Mouse (Mus musculus) cerebellum, adult 9-10 months (tissue): Measurements from ENCODE around the gene Xrcc2.
"Not testable (repeated sequence)": the region's sequence is repeated elsewhere in the genome, so short reads cannot be mapped to it uniquely, and the experiment has no call there.

Experiments
- DNase-seq: peaks from one replicate; pipeline ENCODE4 v3.0.0; 2022

Xrcc2 gene

GRCm38 (mm10) chr5:25705567-25706349 is at the start of gene Xrcc2:
Gene Xrcc2, minus strand, starts transcription at chr5:25705825.
- DNase-seq = peak; percentile 97

- DNase-seq = no peak
Measured at GRCm38 (mm10) chr5:25754236-25754766, 48.7 kb upstream of the Xrcc2 start.

GRCm38 (mm10) chr5:25753556-25754235 is 48.1 kb upstream of the Xrcc2 start:
- DNase-seq = no peak

- peak; percentile 56 for DNase-seq
Measured at GRCm38 (mm10) chr5:25752862-25753261, 47.2 kb upstream of the Xrcc2 start.

DNA sequence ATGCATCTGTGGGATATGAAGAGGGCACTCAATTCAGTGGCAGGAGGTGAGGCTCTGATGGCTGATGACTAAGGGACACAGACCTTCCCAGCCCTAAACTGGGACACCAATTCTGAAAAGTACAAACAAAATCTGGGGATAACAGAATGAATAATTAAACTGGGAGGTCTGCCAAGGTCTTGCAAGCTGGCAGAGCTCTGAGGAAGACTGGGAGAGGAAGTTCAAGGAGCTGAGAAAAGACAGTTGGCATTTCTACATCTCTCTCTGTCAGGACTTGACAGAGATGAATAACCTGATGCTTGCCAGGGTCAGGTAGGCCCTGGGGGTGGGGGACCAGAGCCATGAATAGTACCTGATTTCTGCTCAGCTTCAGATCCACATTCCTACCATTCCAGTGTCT is 45.9 kb upstream of the Xrcc2 start:
- peak; percentile 55 for DNase-seq

GRCm38 (mm10) chr5:25748613-25749012 is 43.0 kb upstream of the Xrcc2 start:
- no peak for DNase-seq

- DNase-seq = no peak
Measured at GRCm38 (mm10) chr5:25747904-25748303, 42.3 kb upstream of the Xrcc2 start.

- DNase-seq = not testable (repeated sequence)
Measured at GRCm38 (mm10) chr5:25738902-25739301, 33.3 kb upstream of the Xrcc2 start.

- no peak for DNase-seq
Measured at GRCm38 (mm10) chr5:25738448-25738847, 32.8 kb upstream of the Xrcc2 start.

DNA sequence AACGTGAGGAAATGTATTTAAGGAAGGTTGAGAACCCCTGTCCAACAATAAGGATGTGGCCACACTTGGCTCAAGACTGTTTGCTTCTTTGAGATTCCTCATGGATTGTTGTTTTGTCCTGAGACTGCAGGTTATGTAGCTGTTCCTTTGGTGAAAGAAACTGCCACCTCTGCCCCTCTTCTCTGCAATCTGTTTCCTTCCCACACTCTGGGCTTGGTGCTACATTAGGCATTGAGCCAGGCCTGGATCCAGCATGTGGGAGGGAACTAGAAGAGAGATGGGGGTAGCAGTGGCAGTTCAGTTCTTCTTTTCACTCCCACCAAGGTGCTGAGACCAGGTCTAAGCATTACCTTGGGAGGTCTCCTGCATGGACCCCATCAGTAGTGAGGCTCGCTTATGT is 30.2 kb upstream of the Xrcc2 start:
- DNase-seq = no peak

GRCm38 (mm10) chr5:25734318-25734717 is 28.7 kb upstream of the Xrcc2 start:
- peak; percentile 73 for DNase-seq

- no peak for DNase-seq
Measured at GRCm38 (mm10) chr5:25724134-25724675, 18.6 kb upstream of the Xrcc2 start.

- no peak for DNase-seq
Measured at GRCm38 (mm10) chr5:25723016-25723415, 17.4 kb upstream of the Xrcc2 start.

DNA sequence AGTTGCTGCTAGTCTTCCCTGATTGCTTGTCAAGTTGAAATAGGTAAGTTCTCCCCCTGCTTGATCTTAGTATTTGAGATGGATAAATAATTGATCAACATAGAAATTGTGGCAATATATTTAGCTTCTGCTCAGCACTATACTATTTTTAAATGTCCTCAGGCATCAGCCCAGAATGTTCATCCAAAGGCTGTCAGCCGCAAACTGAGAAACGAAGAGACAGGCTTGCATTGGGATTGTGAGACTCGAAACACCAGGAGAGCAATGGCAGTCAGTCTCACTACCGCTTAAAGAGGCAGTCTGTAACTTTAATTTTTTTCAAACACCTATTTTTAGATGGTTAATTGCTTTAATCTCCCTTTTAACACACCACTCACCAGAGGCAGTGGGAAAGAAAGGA is 13.8 kb upstream of the Xrcc2 start:
- DNase-seq = no peak

DNA sequence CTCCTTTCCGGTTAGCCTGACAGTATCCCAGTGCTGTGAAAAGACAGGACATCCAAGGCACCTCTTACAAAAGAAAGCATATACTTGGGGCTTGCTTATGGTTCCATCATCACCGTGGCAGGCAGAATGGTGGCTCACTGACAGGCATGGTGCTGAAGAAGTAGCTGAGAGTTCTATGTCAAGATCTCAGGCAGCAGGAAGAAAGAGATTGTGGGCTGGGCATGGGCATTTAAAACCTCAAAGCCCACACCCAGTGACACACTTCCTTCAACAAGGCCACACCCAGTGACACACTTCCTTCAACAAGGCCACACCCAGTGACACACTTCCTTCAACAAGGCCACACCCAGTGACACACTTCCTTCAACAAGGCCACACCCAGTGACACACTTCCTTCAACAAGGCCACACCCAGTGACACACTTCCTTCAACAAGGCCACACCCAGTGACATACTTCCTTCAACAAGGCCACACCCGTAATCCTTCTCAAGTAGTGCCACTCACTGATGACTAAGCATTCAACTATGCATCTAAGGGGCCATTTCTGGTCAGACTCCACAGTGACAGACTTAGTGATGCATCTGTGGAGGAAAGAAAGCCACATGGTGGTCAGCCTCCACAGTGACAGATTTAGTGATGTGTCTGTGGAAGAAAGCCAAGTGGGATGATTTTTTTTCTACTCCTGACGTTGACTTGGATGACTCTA is 7.5 kb upstream of the Xrcc2 start:
- DNase-seq = not testable (repeated sequence)

GRCm38 (mm10) chr5:25704702-25705566 is 691 bp downstream of the Xrcc2 start:
- DNase-seq = peak; percentile 6

GRCm38 (mm10) chr5:25697941-25698340 is 7.7 kb downstream of the Xrcc2 start:
- no peak for DNase-seq

DNA sequence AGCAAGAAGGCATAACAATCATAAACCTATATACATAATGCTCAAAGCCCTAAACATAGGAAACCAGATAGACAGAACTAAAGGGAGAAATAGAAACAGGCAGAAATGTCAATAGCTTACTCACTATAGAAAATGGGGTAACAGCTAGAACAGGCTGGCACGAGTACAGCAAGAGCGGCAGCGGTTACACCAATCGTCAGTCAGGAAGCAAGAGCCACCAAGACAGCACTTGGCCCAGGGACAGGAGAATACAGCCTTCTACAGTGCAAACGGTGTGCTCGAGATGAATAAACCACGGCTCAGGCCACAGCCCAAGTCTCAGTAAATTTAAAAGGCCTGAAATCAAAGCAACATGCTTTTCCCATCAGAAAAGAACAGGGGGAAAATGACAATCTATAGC is 9.4 kb downstream of the Xrcc2 start:
- peak; percentile 34 for DNase-seq

GRCm38 (mm10) chr5:25695786-25696185 is 9.8 kb downstream of the Xrcc2 start:
- DNase-seq = no peak

DNA sequence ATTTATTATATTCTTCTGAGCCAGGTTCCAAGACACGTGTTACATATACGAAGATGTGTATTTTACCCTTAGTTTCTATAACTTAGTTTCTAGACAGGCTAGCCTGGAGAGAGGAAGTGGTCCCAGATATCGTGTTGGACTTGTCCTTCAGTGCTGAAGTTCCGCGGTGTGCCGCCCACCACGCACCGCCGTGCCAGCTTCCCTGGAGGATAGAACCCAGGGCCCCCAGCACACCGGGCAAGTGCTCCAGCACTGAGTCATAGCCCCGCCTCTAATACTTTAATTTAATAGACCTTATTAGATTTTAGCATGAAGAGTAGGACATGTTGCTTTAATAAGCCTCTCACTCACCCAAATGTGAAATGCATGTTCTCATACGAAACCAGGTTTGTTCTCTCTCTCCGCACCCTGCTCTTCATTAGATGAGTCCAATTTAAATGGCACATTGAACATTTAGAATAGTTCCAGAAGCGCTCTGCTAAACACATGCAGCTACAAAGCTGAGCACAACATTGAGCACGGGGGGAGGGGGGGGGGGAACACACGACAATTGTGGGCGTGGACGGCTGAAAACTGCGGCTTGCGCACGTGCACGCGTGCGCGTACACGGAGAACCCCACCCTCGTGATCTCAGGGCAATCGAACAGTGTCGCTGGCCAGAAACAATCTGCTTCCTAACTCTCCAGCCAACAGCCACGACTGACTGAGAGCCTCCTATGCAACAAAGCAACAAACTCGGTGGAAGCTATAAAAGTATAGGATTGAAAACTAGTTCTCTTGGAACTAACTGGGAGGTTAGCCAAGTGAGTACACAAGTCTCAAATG is 33.7 kb downstream of the Xrcc2 start:
- DNase-seq = no peak

DNA sequence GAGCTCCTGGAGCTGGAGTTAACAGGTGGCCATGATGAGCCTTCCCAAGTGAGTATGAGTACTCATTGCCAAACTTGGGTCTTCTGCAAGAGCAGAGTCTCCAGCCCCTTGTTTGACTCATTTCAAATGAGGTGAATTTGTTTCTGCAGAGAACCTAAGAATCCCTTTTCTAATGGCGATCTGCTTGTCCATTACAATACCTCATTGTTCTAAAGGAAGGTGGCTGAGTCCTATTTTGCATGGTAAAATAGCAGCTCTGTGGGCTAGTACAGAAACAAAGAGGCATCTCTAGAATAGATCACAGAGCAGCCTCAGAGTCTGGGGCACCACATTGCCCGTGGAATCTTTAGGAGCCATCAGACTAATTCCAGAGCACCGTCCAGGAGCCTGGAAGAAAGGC is 34.6 kb downstream of the Xrcc2 start:
- no peak for DNase-seq
